Mouse (Mus musculus) liver, adult (tissue): ENCODE results near the gene Fbxw11.

ENCODE experiments used
- GATA4 ChIP-seq: IDR thresholded peaks from 2 replicates; pipeline ENCODE4 v1.6.1; 2014; ENCODE audit warnings: mild to moderate bottlenecking, low read length; ENCODE audit not compliant: insufficient replicate concordance

Fbxw11 gene

DNA sequence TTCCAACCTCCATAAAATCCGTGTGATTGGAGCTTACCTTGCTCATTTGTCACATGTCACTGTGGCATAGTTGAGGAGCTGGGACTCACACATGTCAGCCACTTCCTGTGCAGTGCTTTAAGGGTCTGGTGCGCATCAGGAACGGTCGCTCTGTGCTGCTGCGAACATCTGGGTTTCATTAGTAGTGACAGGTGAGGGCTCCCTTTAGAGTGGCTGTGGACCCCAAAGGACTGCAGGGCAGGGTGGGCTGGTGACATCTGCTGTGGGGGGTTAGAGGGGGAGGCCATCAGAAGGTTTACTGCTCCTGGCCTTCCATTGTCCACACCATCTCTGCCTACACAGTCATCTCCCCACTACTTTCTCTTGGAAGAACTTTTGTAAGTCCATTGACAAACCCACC is 101.4 kb downstream of the Fbxw11 start:
- TF ChIP-seq GATA4: no peak

DNA sequence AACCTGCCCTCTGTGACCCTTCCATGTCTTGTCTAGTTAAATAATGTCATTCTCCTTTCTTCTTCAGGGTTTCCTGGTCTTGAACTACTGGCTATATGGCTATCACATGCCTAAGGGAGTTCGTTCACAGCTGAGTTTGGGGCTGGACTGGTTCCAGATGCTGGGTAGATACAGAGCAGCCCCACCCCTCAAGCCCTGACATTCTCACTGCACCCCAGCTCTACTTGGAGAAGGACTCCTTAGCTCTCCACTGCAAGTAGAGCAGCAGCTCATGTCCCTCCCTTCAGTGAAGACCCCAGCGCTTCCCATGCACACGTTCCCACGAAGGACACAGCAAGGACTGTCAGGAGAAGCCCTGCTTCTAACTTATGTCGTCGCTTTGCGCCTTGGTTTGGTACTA is 101.9 kb downstream of the Fbxw11 start:
- TF ChIP-seq GATA4: no peak

DNA sequence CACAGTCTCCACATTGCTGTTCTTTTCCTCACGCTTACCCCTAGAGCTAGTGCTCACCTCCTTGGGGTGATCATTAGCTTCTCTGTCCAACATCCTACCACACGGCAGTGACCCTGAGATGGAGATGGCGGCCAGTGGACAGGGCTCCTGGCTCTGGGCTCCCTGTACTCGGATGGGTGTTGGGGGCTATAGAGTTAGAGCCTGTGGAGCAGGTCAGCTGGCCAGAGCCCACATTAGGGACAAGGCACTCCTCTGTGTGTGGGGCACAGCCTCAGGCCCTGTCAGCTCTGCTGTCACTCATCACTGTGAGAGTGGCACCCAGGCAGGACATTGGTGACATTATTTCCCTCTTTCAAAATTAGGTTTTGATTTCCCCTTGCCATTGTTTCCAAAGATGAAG is 102.9 kb downstream of the Fbxw11 start:
- no peak for TF ChIP-seq GATA4

DNA sequence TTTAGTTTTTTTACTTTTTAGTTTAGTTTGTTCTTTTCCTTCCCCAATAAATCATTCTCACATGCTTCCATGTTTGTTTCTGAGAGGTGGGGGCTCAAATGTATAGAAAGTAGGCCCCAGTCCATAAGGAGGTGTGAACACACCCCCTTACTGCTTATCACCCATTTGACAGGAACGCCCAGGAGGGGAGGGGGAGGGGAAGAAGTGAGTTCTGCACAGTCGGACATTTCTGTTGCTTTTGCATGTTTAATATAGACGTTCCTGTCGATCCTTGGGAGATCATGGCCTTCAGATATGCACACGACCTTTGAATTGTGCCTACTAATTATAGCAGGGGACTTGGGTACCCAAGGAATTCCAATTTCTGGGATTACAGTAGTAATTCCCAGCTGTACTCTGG is 103.5 kb downstream of the Fbxw11 start:
- TF ChIP-seq GATA4: no peak

DNA sequence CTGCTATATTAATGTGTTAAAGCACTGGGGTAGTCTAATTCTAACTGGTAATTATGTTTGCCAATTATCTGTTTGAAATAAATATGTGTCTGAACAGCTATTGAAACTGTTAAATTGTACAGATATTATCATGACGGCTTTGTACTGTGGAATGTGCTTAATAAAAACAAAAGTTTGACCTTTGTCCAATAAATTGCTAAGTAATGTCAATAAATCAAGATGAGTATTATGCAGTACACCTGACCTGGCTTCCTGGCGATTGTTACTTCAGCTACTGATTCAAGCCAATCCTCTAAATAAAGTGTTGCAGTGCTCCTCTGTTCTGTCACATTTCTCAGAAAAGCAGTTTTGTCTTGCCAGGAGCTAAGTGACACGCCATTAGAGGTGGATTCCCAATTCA is 104.0 kb downstream of the Fbxw11 start:
- TF ChIP-seq GATA4: no peak

DNA sequence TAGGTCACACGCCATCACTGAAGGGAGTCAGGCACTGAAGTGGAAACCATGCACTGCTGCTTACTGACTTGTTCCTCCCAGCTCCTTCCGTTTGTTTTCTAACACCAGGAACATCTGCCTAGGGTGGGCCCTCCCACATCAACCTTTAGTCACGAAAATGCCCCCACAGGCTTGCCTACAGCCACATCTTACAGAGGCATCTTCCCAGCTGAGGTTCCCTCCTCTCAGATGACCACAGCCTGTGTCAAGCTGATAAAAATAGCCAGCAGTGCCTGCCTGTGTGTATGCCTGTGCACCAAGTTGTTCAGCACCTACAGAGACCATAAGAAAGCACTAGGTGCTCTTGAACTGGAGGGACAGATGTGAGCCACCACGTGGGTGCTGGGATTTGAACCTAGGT is 106.3 kb downstream of the Fbxw11 start:
- no peak for TF ChIP-seq GATA4

DNA sequence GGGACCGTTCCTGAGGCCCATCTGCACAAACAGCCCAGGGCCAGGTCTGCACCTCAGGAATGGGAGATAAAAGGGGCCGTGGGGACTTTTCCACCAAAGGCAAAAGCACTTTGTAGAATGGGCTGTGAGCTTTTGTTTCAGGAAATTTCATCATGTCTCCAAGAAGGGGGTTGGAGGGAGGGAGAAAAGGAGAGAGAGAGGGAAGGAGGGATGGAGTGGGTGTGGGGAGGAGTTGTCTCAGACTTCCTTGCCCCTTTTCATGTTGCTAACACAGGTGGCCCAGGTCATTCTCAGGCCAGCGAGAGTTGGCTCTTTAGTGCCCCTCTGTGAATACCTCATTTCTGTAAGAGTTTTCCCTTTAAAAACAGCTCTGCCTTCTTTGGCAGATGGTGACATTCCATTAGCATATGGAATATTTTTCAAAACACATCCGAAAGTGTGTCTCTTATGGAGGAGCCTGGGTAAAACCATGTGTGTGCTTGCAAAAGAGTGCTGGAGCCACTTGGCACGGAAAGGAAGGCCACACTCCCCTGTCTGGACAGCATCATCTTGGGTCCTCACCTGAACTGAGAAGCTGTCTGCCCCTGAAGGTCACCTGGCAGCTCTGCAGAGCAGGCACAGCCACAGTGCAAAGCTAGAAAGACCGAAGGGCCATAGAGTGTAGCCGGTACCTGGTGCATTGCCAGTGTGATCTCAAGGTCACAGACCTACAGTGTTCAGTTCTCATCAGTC is 109.5 kb downstream of the Fbxw11 start:
- TF ChIP-seq GATA4: no peak

DNA sequence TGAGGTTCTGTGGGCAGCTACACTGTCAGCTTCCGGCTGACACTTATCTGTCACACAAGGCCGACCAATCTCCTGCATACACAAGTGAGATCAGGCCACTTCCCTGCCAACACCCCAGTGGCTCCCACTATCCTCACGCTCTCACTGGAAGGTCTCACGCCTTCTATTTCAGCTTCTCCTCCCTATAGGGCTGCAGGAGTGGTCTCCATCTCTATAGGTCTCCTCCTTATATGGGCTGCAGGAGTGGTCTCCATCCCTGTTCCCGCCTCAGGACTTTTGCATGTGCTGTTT is 110.0 kb downstream of the Fbxw11 start:
- TF ChIP-seq GATA4: no peak

DNA sequence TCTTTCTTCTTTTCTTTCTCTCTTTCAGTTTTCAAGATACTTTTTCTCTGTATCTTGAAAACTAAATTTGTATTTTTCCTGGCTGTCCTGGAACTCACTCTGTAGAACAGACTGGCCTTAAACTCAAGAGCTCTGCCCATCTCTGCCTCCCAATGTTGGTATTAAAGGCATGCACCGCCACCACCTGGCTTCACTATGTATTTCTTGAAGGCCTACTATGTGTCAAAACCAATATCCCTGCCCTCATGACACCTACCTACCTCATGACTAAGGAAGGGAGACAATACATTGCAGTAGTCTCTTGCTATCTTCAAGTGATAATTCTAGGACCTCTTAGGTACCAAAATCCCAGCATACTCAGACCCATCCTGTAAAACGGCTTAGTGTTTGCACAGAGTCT is 110.8 kb downstream of the Fbxw11 start:
- no peak for TF ChIP-seq GATA4

DNA sequence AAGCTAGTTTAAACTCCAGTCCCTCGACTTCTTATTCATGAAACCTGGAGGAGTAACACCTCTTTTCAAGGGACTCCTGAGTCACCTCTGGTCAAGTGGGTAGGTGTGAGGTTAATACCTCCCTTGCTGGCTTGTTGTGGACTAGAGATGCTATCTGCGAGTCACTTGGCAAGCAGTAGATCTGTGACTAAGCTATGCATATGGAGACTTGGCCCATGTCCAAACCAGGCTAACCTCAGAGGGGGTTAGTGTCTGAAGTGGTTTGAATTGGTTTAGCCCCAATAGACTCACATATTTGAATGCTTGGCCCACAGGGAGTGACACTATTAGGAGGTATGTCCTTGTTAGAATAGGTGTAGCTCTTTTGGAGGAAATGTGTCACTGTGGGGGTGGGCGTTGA is 120.2 kb downstream of the Fbxw11 start:
- TF ChIP-seq GATA4: no peak

DNA sequence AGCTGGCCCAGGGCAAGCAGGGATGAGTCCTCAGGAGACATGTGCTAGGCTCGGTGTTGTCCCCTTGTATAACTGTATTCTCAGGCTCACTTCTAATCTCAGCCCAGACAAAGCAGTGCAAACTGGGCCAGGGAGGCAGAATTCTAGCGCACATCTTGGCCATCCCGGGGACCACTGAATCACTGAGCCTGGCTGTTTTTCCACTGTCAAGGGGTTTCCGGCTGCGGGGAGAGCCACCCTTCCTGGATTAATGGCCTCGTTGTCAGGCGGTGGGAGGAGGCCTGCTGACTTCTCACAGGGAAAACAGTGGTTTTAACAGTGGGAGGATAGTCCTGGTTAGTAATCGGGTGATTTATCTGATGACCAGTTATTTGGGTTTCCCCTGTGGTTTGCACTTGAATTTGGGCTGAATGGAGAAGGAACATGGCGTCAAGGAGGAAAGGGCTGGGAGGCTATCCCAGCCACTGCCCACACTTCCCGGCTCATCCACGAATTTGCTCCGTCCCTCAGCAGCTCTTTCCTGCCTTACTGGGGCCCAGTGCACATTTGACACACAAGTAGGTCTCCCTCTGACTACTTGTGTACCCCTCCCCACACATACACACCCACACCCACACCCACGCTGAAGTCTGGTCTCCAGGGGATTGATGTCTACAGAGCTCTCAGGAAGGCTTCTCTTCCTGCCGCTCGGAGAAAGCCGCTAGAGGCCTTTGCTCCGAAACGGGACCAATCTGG is 125.1 kb downstream of the Fbxw11 start:
- no peak for TF ChIP-seq GATA4

DNA sequence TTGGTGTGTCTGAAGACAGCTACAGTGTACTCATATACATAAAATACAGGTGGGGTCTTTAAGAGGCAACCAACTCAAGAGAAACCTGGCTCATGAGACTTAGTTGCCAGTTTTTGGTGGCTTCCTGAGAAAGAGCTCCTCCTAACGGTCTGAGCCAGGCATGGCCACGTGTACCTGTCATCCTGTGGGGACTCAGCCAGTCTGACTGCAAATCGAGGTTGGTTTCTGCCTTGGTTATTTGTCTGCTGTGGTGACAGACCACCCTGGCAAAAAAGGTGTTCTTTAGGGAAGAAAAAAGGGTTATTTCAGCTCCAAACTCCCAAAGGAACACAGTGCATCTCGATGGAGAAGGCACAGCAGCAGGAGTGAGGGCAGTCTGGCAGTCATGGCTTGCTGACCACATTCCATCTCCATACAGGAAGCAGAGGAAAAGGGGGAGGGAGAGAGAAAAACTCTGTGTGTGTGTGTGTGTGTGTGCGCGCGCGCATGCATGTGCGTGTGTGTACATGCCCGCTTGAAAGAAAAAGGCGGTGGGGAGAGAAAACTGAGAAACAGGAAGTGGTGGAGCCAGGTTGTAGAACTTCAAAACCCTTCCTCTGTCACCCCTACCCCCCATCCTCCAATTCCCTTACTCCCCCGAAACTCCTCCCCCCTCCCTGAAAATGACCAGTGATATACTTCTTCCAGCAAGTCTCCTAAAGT is 126.3 kb downstream of the Fbxw11 start:
- no peak for TF ChIP-seq GATA4

DNA sequence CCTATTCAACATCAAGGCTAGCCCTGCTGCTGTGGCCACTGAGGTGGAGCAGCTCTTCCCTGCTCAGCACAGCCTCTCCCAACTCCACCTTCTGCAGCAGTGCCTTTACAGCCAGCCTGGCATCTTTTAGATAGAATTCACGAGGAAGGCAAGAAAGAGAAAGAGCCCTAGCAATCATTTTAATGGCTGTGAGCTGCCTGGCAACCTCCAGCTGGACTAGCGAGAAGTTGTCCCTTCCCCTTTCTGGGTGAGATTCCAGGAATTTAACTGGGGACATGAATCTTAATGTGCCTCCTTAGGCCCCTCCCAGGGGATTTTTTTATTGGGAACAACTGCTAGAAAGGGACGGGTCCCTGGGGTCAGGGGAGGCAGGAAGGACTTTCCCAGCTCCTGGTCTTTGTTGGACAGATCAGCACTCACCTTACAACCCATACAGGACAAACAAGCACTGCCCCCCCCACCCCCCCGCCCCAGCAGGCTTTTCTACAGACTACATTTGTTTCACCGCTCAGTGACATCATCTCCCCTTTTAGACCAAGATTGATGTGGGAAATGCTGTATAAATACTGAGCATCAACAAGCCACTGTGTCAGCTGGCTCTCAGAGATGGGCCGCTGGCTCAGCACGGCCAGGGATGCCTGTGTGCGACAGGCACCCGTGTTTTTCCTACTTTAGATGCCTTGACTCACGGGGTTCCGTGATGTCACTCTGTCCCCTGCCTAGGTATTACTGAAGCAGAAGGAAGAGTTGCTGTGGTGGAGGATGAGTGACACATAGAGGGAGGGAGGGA is 138.4 kb downstream of the Fbxw11 start:
- TF ChIP-seq GATA4: no peak

DNA sequence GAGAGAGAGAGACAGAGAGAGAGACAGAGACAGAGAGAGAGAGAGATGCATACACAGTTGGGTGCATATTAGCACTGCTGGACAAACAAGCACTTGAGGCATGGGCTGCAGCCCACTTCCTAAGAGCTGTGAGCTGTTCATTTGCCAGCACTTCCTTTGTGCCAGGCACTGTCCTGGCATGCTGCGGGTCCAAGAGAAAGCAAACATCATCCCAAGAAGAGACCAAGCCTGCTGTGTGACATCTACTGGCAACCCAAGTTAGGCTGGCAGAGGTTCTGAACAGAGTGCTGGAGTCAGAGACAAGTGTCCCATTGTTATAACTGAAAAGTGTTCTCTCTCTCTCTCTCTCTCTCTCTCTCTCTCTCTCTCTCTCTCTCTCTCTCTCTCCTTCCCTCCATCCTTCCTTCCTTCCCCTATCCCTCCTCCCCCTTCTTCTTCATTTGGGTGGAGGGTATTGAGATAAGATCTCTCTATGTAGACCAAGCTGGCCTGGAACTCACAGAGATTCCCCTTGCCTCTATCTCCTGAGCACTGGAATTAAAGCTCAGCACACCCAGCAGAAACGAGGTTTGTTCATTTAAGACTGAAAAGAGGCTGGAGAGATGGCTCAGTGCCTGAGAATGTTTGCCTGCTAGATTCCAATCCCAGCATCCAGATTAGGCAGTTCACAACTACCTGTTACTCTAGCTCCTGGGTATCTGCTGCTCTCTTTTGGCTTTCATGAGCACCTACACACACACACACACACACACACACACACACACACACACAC is 139.3 kb downstream of the Fbxw11 start:
- TF ChIP-seq GATA4: no peak

DNA sequence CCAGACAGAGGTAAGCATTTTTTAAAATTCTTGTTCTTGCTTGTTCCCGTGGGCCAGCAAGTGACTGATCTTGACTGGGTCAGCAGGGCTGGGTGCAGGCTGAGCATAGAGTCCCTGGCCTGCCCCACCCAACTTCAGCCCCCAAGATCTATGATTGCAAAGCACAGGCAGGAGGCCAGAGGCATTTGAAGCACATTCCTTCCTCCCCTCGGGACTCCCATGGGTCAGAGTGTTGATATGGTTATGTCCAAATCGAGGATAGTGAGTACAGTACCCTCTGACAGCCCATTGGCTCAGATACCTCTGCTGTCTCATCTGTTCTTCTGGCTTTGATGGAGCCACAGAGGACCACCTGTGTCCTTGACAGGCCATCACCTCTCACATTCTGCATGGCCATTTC is 140.2 kb downstream of the Fbxw11 start:
- TF ChIP-seq GATA4: no peak
